Mouse (Mus musculus) embryonic fibroblast, embryonic 13.5 days (primary cell): Measurements from ENCODE around the gene Jmjd1c.

Source experiments
- CTCF ChIP-seq: IDR thresholded peaks from 2 replicates; pipeline ENCODE4 v1.5.1; 2011; ENCODE audit warnings: mild to moderate bottlenecking, control low read depth, low read length, moderate library complexity, borderline replicate concordance; ENCODE audit not compliant: insufficient read depth
- POLR2A ChIP-seq: IDR thresholded peaks from 2 replicates; pipeline ENCODE4 v1.6.1; 2011; ENCODE audit warnings: low read depth, mild to moderate bottlenecking, control low read depth, low read length, moderate library complexity

DNA sequence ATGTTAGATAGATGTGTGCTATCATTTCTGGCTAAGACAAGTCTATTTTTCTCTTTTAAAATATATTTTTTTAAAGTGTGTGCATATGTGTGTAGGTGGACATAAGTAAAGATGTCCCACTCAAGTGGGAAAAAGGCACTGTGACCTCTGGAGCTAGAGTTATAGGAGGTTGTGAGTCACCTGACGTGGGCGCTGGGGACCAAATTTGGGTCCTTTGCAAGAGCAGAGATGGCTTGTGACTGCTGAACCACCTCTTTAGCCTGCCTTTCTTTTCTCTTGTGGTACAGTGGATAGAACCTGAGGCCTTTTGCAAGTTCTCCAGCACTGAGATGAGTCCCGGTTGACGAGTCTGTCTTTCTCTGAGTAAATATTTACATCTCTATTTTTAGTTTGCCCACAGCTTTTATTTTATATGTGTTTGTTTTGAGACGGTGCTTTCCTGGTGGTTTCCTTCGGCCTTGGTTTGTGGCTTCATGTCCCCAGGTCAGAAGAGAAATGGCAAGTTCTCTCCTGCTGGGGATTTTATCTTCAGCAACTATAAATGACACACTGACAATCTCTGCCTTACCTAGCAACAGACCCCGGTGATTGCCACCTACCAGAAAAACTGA, 30.5 kb upstream of the Jmjd1c start:
- TF ChIP-seq CTCF, result no peak
- no peak for TF ChIP-seq POLR2A
